Mouse (Mus musculus) stomach, postnatal 0 days (tissue): Measurements from ENCODE around the gene Olfr1046. TPM values are rescaled to one million over a fixed set of nuclear protein-coding genes. Genes with fewer than 3 reads are reported as not detected.
"Not testable (repeated sequence)": the region's sequence is repeated elsewhere in the genome, so short reads cannot be mapped to it uniquely, and the experiment has no call there.

Source experiments
- ATAC-seq: fragments of 200-750 bp; cut with Nextera tagmentation; 2 replicates; pipeline ENCODE4 v1.8.0; 2017; ENCODE audit not compliant: low FRiP score, low TSS enrichment
- DNase-seq: peaks from one replicate; pipeline ENCODE4 v3.0.0-alpha.2; 2016; ENCODE audit warnings: low spot score
- H3K27ac ChIP-seq: fragments of 300-500 bp; sonication (generic); replicated peaks from 2 replicates; pipeline ENCODE4 v1.5.1; 2014; ENCODE audit warnings: mild to moderate bottlenecking, control low read depth
- H3K27me3 ChIP-seq: fragments of 300-500 bp; sonication (generic); 2 replicates; pipeline ENCODE4 v1.6.1; 2014; ENCODE audit warnings: low read length; ENCODE audit not compliant: control insufficient read depth, insufficient read depth
- H3K36me3 ChIP-seq: fragments of 300-500 bp; sonication (generic); 2 replicates; pipeline ENCODE4 v1.6.1; 2014; ENCODE audit warnings: low read length, mixed read lengths; ENCODE audit not compliant: control insufficient read depth, insufficient read depth
- H3K4me1 ChIP-seq: fragments of 300-500 bp; sonication (generic); replicated peaks from 2 replicates; pipeline ENCODE4 v1.6.1; 2014; ENCODE audit warnings: antibody characterized with exemption; ENCODE audit not compliant: control insufficient read depth, insufficient read depth
- H3K4me2 ChIP-seq: fragments of 300-500 bp; sonication (generic); replicated peaks from 2 replicates; pipeline ENCODE4 v1.6.1; 2014; ENCODE audit warnings: low read depth, mild to moderate bottlenecking, control low read depth, moderate library complexity
- H3K4me3 ChIP-seq: fragments of 300-500 bp; sonication (generic); 2 replicates; pipeline ENCODE4 v1.5.1; 2014; ENCODE audit warnings: low read depth, low read length, control low read depth
- H3K9ac ChIP-seq: fragments of 300-500 bp; sonication (generic); 2 replicates; pipeline ENCODE4 v1.6.1; 2014; ENCODE audit warnings: mild to moderate bottlenecking, low read length, control low read depth, mixed read lengths
- H3K9me3 ChIP-seq: fragments of 300-500 bp; sonication (generic); 2 replicates; pipeline ENCODE4 v1.6.1; 2016; ENCODE audit warnings: low read length; ENCODE audit not compliant: control insufficient read depth
- CTCF ChIP-seq: IDR thresholded peaks from 2 replicates; pipeline ENCODE4 v1.5.1; 2016; ENCODE audit warnings: antibody characterized with exemption, low read depth, mild to moderate bottlenecking, moderate library complexity
- EP300 ChIP-seq: optimal IDR thresholded peaks from 2 replicates; pipeline ENCODE3; 2016; ENCODE audit warnings: antibody characterized with exemption
- WGBS: fragments of 180-500 bp; shearing (Covaris S2); extraction: QIAGEN DNeasy Blood & Tissue Kit; methylation state at CpG from one replicate; pipeline ENCODE4 v1.1.7; 2014; 5-methylcytosine and 5-hydroxymethylcytosine counted together
- polyA plus RNA-seq: library from polyadenylated mRNA; unstranded; fragments of >200 nt; fragmentation: Nextera tagmentation; extraction: Ambion mirVana; gene quantifications from 2 replicates; pipeline ENCODE4 v1.2.1, GENCODE M21; 2015

Olfr1046 gene
- polyA plus RNA-seq, result not detected in 2 replicates

GRCm38 (mm10) chr2:86219214-86219613, at the start of gene Olfr1046:
Olfr1046 (minus strand) TSS chr2:86219314.
- TF ChIP-seq CTCF (no peak), EP300 (no peak)
- Histone ChIP-seq H3K27me3 (no peaks in the 10 kb centered on the region), H3K4me2 (no peak within 1 kb of the TSS), H3K9ac (no peak within 1 kb of the TSS), H3K4me3 (no peak within 1 kb of the TSS), H3K4me1 (no peaks in the 10 kb centered on the region), H3K36me3 (no peaks in the 10 kb centered on the region), H3K27ac (no peak within 1 kb of the TSS), H3K9me3 (no peaks in the 10 kb centered on the region)
- DNase-seq (no peak), ATAC-seq (no peak)
- 77% methylated on average over 2 of the region's 2 CpGs for WGBS

GRCm38 (mm10) chr2:86258228-86258627, 39.1 kb upstream of the Olfr1046 start, which contains the start of gene Olfr1049:
Olfr1049 (minus strand) TSS chr2:86258328.
- ATAC-seq, result not testable (repeated sequence)

GRCm38 (mm10) chr2:86240189-86240588, 21.1 kb upstream of the Olfr1046 start, which contains the start of gene Olfr1048:
Olfr1048 (minus strand) TSS chr2:86240289.
- no peaks in the 10 kb centered on the region for H3K27me3 ChIP-seq
- H3K4me3 ChIP-seq, result no peak within 1 kb of the TSS
- DNase-seq (no peak), ATAC-seq (no peak)
- H3K4me2 ChIP-seq, result no peak within 1 kb of the TSS
- no peak within 1 kb of the TSS for H3K27ac ChIP-seq
- no peaks in the 10 kb centered on the region for H3K4me1 ChIP-seq
- H3K9ac ChIP-seq, result no peak within 1 kb of the TSS
- no peaks in the 10 kb centered on the region for H3K36me3 ChIP-seq
- H3K9me3 ChIP-seq, result no peaks in the 10 kb centered on the region
- no peak for TF ChIP-seq CTCF
- no peak for TF ChIP-seq EP300

More at GRCm38 (mm10) chr2:86258228-86258627, 39.1 kb upstream of the Olfr1046 start, which contains the start of gene Olfr1049:
- not testable (repeated sequence) for H3K27me3 ChIP-seq, H3K4me2 ChIP-seq, H3K27ac ChIP-seq, H3K4me1 ChIP-seq, H3K9ac ChIP-seq, H3K4me3 ChIP-seq, H3K9me3 ChIP-seq, H3K36me3 ChIP-seq, DNase-seq

- no peak for TF ChIP-seq EP300
- no peak for TF ChIP-seq CTCF
- 83% methylated on average over 1 of the region's 1 CpGs for WGBS
These were observed 12.2 kb upstream of the Olfr1046 start, which contains the start of gene Olfr1047 for GRCm38 (mm10) chr2:86231301-86231700. Olfr1047 (minus strand) TSS chr2:86231401.

GRCm38 (mm10) chr2:86202909-86203308, 16.2 kb downstream of the Olfr1046 start, which contains the start of gene Olfr1045:
Olfr1045 (minus strand) TSS chr2:86203009.
- H3K4me1 ChIP-seq, result no peaks in the 10 kb centered on the region
- no peak within 1 kb of the TSS for H3K4me2 ChIP-seq
- DNase-seq (no peak), ATAC-seq (no peak)
- H3K9me3 ChIP-seq, result no peaks in the 10 kb centered on the region
- H3K36me3 ChIP-seq, result no peaks in the 10 kb centered on the region
- no peak within 1 kb of the TSS for H3K9ac ChIP-seq
- H3K27me3 ChIP-seq, result no peaks in the 10 kb centered on the region
- TF ChIP-seq CTCF (no peak), EP300 (no peak)
- no peak within 1 kb of the TSS for H3K27ac ChIP-seq
- H3K4me3 ChIP-seq, result no peak within 1 kb of the TSS

More at GRCm38 (mm10) chr2:86231301-86231700, 12.2 kb upstream of the Olfr1046 start, which contains the start of gene Olfr1047:
- H3K9me3 ChIP-seq, result no peaks in the 10 kb centered on the region
- DNase-seq, result no peak
- H3K27ac ChIP-seq, result no peak within 1 kb of the TSS
- no peak within 1 kb of the TSS for H3K4me3 ChIP-seq
- no peak for ATAC-seq
- no peak within 1 kb of the TSS for H3K4me2 ChIP-seq
- no peak within 1 kb of the TSS for H3K9ac ChIP-seq
- H3K36me3 ChIP-seq, result no peaks in the 10 kb centered on the region
- H3K4me1 ChIP-seq, result no peaks in the 10 kb centered on the region
- no peaks in the 10 kb centered on the region for H3K27me3 ChIP-seq

GRCm38 (mm10) chr2:86195863-86196262, 23.3 kb downstream of the Olfr1046 start:
- no peaks in the 10 kb centered on the region for H3K27me3 ChIP-seq
- 41% methylated on average over 1 of the region's 1 CpGs for WGBS
- H3K4me1 ChIP-seq, result no peaks in the 10 kb centered on the region
- H3K9me3 ChIP-seq, result no peaks in the 10 kb centered on the region
- no peaks in the 10 kb centered on the region for H3K36me3 ChIP-seq
- TF ChIP-seq EP300, result no peak
- no peak for TF ChIP-seq CTCF
- no peak overlapping the region for H3K9ac ChIP-seq
- no peak for DNase-seq
- H3K4me2 ChIP-seq, result no peak overlapping the region
- no peak overlapping the region for H3K4me3 ChIP-seq
- no peak overlapping the region for H3K27ac ChIP-seq
- no peak for ATAC-seq
